Mouse (Mus musculus): ENCODE results near the gene Dct.

DNA sequence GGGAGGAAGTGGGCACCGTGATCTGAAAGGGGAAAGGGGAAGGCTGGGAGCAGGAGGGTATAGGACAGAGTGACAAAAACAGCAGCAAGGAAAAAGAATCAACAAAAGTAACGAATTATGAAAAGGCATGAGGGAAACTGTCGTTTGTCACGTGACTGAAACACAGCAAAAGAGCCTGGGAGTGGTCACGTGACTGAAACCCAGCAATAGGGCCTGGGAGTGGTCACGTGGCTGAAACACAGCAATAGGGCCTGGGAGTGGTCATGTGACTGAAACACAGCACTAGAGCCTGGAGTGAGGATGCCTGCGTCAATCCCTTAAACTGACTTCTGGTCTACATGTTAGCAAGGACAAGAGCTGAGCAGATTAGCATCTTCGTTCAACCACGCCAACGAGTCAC is 63.6 kb downstream of the Dct start:
- TF ChIP-seq GATA1 (IDR thresholded peaks at IDR 0.05; ENCODE audit: borderline replicate concordance, low read length) (no peak), FLI1 (IDR thresholded peaks at IDR 0.05; ENCODE audit: low read length) (no peak)
